Mouse (Mus musculus): Measurements from ENCODE around the gene Gm20772.
"Not testable (repeated sequence)": the region's sequence is repeated elsewhere in the genome, so short reads cannot be mapped to it uniquely, and the experiment has no call there.

The Gm20772 gene

DNA sequence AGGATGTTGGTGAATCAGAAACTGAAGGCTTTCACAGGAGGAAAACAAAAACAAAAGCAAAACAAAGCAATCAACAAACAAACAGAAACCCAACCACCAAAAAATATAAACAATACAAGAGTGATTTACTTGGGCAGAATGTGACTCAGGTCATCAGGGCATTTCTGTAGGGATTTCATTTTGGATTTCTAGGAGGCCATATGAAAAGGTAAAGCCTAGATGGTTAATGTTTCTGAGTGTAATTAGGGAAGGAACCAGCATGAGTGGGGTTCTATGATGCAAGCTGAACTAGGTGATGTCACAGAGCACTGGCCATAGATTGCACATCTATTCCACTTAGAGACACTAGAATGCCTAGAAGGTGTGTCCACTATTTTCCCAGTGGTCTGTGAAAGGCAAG is at the start of gene Gm20772, which contains the start of gene Gm20831:
TSS of gene Gm20772 (plus strand) at position 301 of the 400 bp plus-strand sequence.
TSS of gene Gm20831 (plus strand) at position 301 of the 400 bp plus-strand sequence.
- DNase-seq (ENCODE audit: low spot score) = not testable (repeated sequence)

DNA sequence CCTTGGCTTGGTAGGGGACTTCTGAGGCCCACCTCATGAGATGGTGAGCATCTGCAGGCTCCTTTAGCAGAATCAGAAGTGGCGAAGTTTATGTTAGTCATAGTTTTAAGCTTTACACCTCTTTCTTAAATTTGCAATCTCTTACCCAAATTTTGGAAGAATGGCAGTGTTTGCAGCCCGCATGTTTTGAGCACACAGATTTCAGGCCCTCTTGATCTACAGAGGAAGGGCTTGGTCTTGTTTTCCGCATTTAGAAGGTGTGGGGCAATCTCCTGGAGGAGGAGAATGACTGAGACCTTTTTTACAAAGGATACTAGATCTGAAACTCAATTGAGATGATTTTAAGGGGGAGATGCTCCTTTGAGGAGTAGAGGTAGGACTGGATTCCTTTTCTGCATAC is 28.4 kb upstream of the Gm20772 start, which contains the start of gene Gm21904:
TSS of gene Gm21904 (minus strand) at position 101 of the 400 bp plus-strand sequence.
- not testable (repeated sequence) for DNase-seq (ENCODE audit: low spot score)
